Mouse (Mus musculus) forebrain, embryonic 15.5 days (tissue): ENCODE data around the gene Hsp90b1. TPM values are rescaled to one million over a fixed set of nuclear protein-coding genes. Genes with fewer than 3 reads are reported as not detected.
"Not testable (repeated sequence)": the region's sequence is repeated elsewhere in the genome, so short reads cannot be mapped to it uniquely, and the experiment has no call there.

Source experiments
- ATAC-seq: fragments of 200-750 bp; cut with Nextera tagmentation; replicated peaks from 2 replicates; pipeline ENCODE4 v1.8.0; 2017; ENCODE audit warnings: mild to moderate bottlenecking, moderate TSS enrichment, moderate library complexity
- H3K27ac ChIP-seq: fragments of 300-500 bp; sonication (generic); replicated peaks from 2 replicates; pipeline ENCODE4 v1.5.1; 2015; ENCODE audit warnings: mild to moderate bottlenecking, inconsistent platforms
- H3K27me3 ChIP-seq: fragments of 300-500 bp; sonication (generic); 2 replicates; pipeline ENCODE4 v1.6.1; 2015; ENCODE audit warnings: inconsistent platforms
- H3K36me3 ChIP-seq: fragments of 300-500 bp; sonication (generic); 2 replicates; pipeline ENCODE4 v1.6.1; 2015; ENCODE audit warnings: mild to moderate bottlenecking, inconsistent platforms
- H3K4me1 ChIP-seq: fragments of 300-500 bp; sonication (generic); 2 replicates; pipeline ENCODE4 v1.6.1; 2015; ENCODE audit warnings: inconsistent platforms
- H3K4me2 ChIP-seq: fragments of 300-500 bp; sonication (generic); replicated peaks from 2 replicates; pipeline ENCODE4 v1.6.1; 2015; ENCODE audit warnings: mild to moderate bottlenecking, inconsistent platforms
- H3K4me3 ChIP-seq: fragments of 300-500 bp; sonication (generic); 2 replicates; pipeline ENCODE4 v1.5.1; 2015; ENCODE audit warnings: mild to moderate bottlenecking, inconsistent platforms
- H3K9ac ChIP-seq: fragments of 300-500 bp; sonication (generic); replicated peaks from 2 replicates; pipeline ENCODE4 v1.6.1; 2015; ENCODE audit warnings: mild to moderate bottlenecking, inconsistent platforms
- H3K9me3 ChIP-seq: fragments of 300-500 bp; sonication (generic); 2 replicates; pipeline ENCODE4 v1.6.1; 2016; ENCODE audit warnings: inconsistent platforms
- WGBS: fragments of 180-500 bp; shearing (Covaris S2); methylation state at CpG from one replicate; pipeline ENCODE4 v1.1.7; 2015; ENCODE audit warnings: mixed read lengths; 5-methylcytosine and 5-hydroxymethylcytosine counted together
- polyA plus RNA-seq: library from polyadenylated mRNA; unstranded; fragments of >200 nt; fragmentation: Nextera tagmentation; extraction: Ambion mirVana; gene quantifications from 2 replicates; pipeline ENCODE4 v1.2.1, GENCODE M21; 2015

The Hsp90b1 gene
- polyA plus RNA-seq, 1 experiment from 2014 or later: 292 TPM

GRCm38 (mm10) chr10:86704589-86705191, 619 bp downstream of the Hsp90b1 start:
- Histone ChIP-seq H3K4me1 (peaks cover 53% of the 10 kb centered on the region), H3K27me3 (no peaks in the 10 kb centered on the region), H3K9me3 (no peaks in the 10 kb centered on the region), H3K4me3 (peak overlapping the region; percentile 72), H3K4me2 (peak overlapping the region; percentile 75), H3K27ac (peak overlapping the region; percentile 97), H3K36me3 (peaks cover 29% of the 10 kb centered on the region), H3K9ac (peak overlapping the region; percentile 86)
- WGBS: under 1% methylated on average over 33 of the region's 33 CpGs
- ATAC-seq: no peak; the same call in 1 of the 2 replicates

GRCm38 (mm10) chr10:86704141-86704540, 1.2 kb downstream of the Hsp90b1 start:
- Histone ChIP-seq H3K27ac (no peak overlapping the region), H3K36me3 (peaks cover 34% of the 10 kb centered on the region), H3K4me1 (peaks cover 59% of the 10 kb centered on the region), H3K9me3 (no peaks in the 10 kb centered on the region), H3K4me3 (peak overlapping the region; percentile 72), H3K27me3 (no peaks in the 10 kb centered on the region), H3K9ac (peak overlapping the region; percentile 86), H3K4me2 (peak overlapping the region; percentile 75)
- WGBS: 6% methylated on average over 8 of the region's 8 CpGs
- no peak for ATAC-seq

GRCm38 (mm10) chr10:86703375-86703774, 1.9 kb downstream of the Hsp90b1 start:
- Histone ChIP-seq H3K27me3 (no peaks in the 10 kb centered on the region), H3K4me1 (peaks cover 61% of the 10 kb centered on the region), H3K36me3 (peaks cover 41% of the 10 kb centered on the region), H3K9me3 (no peaks in the 10 kb centered on the region), H3K9ac (no peak overlapping the region), H3K27ac (no peak overlapping the region), H3K4me2 (peak overlapping the region; percentile 75), H3K4me3 (peak overlapping the region; percentile 72)
- WGBS: 73% methylated on average over 4 of the region's 4 CpGs
- no peak for ATAC-seq

GRCm38 (mm10) chr10:86702312-86702920, 2.9 kb downstream of the Hsp90b1 start:
- no peak for ATAC-seq
- Histone ChIP-seq H3K36me3 (peaks cover 51% of the 10 kb centered on the region), H3K9me3 (no peaks in the 10 kb centered on the region), H3K4me1 (peaks cover 61% of the 10 kb centered on the region), H3K27me3 (no peaks in the 10 kb centered on the region), H3K4me3 (no peak overlapping the region), H3K4me2 (no peak overlapping the region), H3K9ac (no peak overlapping the region; the same call in 1 of the 2 replicates), H3K27ac (no peak overlapping the region)
- 52% methylated on average over 4 of the region's 4 CpGs for WGBS

- Histone ChIP-seq H3K27me3 (no peaks in the 10 kb centered on the region), H3K9ac (no peak overlapping the region), H3K9me3 (no peaks in the 10 kb centered on the region), H3K27ac (no peak overlapping the region), H3K36me3 (peaks cover 58% of the 10 kb centered on the region), H3K4me3 (no peak overlapping the region), H3K4me1 (peaks cover 53% of the 10 kb centered on the region), H3K4me2 (no peak overlapping the region)
- no peak for ATAC-seq
- 63% methylated on average over 3 of the region's 3 CpGs for WGBS
Observed at GRCm38 (mm10) chr10:86700973-86701372, 4.3 kb downstream of the Hsp90b1 start.

- Histone ChIP-seq H3K27me3 (no peaks in the 10 kb centered on the region), H3K9ac (no peak overlapping the region), H3K27ac (no peak overlapping the region), H3K4me2 (no peak overlapping the region), H3K36me3 (peaks cover 65% of the 10 kb centered on the region), H3K4me1 (peaks cover 53% of the 10 kb centered on the region), H3K9me3 (no peaks in the 10 kb centered on the region), H3K4me3 (no peak overlapping the region)
- ATAC-seq: no peak
- 74% methylated on average over 3 of the region's 3 CpGs for WGBS
Observed at GRCm38 (mm10) chr10:86700251-86700650, 5.1 kb downstream of the Hsp90b1 start.

GRCm38 (mm10) chr10:86686017-86686360, 19.3 kb downstream of the Hsp90b1 start:
- Histone ChIP-seq H3K36me3 (peaks cover 14% of the 10 kb centered on the region), H3K4me2 (peak overlapping the region; percentile 82), H3K4me3 (peak overlapping the region; percentile 89), H3K9ac (peak overlapping the region; percentile 96)
- not testable (repeated sequence) for H3K4me1 ChIP-seq, ATAC-seq, H3K9me3 ChIP-seq, H3K27ac ChIP-seq, H3K27me3 ChIP-seq
- WGBS: 18% methylated on average over 9 of the region's 9 CpGs

GRCm38 (mm10) chr10:86685179-86686016, 19.9 kb downstream of the Hsp90b1 start:
- not testable (repeated sequence) for H3K36me3 ChIP-seq, H3K27me3 ChIP-seq, H3K9me3 ChIP-seq, H3K4me1 ChIP-seq
- under 1% methylated on average over 50 of the region's 53 CpGs for whole genome bisulfite sequencing
- peak overlapping the region; percentile 89 for H3K4me3 ChIP-seq
- peak overlapping the region; percentile 82 for H3K4me2 ChIP-seq
- peak; percentile 96 for ATAC-seq
- H3K9ac ChIP-seq: peak overlapping the region; percentile 96
- H3K27ac ChIP-seq: peak overlapping the region; percentile 90

- 29% methylated on average over 2 of the region's 2 CpGs for WGBS
- not testable (repeated sequence) for H3K4me1 ChIP-seq, H3K9me3 ChIP-seq, H3K27me3 ChIP-seq, H3K36me3 ChIP-seq
- Histone ChIP-seq H3K9ac (peak overlapping the region; percentile 96; the same call in 1 of the 2 replicates), H3K4me3 (peak overlapping the region; percentile 89), H3K27ac (peak overlapping the region; percentile 90), H3K4me2 (peak overlapping the region; percentile 82)
- ATAC-seq: peak; percentile 55
Observed at GRCm38 (mm10) chr10:86684797-86685178, 20.5 kb downstream of the Hsp90b1 start.

- WGBS: 85% methylated on average over 4 of the region's 4 CpGs
- H3K9me3 ChIP-seq, H3K9ac ChIP-seq, H3K27ac ChIP-seq, H3K27me3 ChIP-seq, H3K4me1 ChIP-seq, H3K4me2 ChIP-seq, ATAC-seq, H3K36me3 ChIP-seq, H3K4me3 ChIP-seq: not testable (repeated sequence)
Observed at GRCm38 (mm10) chr10:86670550-86670949, 34.8 kb downstream of the Hsp90b1 start.
